Mouse (Mus musculus): ENCODE results near the gene N4bp2l1. TPM values are rescaled to one million over a fixed set of nuclear protein-coding genes. Genes with fewer than 3 reads are reported as not detected.
A peak's percentile ranks its signal among the peaks of the same experiment; 100 is the strongest.

The N4bp2l1 gene
- total RNA-seq, 2 experiments from 2014 or later, result 3.0 to 3.8 TPM

GRCm38 (mm10) chr5:150594649-150595339, 2.2 kb downstream of the N4bp2l1 start:
- peak; percentile 45 for DNase-seq
- no peak for TF ChIP-seq CTCF (IDR thresholded peaks at IDR 0.05)
- peak overlapping the region; percentile 82 for H3K27ac ChIP-seq
- intact Hi-C loops (cut with DNase I), result no loop called here
- H3K4me3 ChIP-seq, result peak overlapping the region; percentile 82

GRCm38 (mm10) chr5:150593756-150594648, 3.0 kb downstream of the N4bp2l1 start:
- Histone ChIP-seq H3K4me3 (peak overlapping the region; percentile 82), H3K27ac (peak overlapping the region; percentile 82)
- intact Hi-C loops (cut with DNase I), result no loop called here
- TF ChIP-seq CTCF (IDR thresholded peaks at IDR 0.05), result no peak
- peak; percentile 67 for DNase-seq

- intact Hi-C loops (cut with DNase I), result no loop called here
- H3K27ac ChIP-seq, result peak overlapping the region; percentile 82
Measured at GRCm38 (mm10) chr5:150592904-150593755, 3.9 kb downstream of the N4bp2l1 start.

GRCm38 (mm10) chr5:150592186-150592903, 4.6 kb downstream of the N4bp2l1 start:
- TF ChIP-seq CTCF (IDR thresholded peaks at IDR 0.05), result no peak
- DNase-seq, result no peak
- H3K4me3 ChIP-seq, result peak overlapping the region; percentile 82
- no peak overlapping the region for H3K27ac ChIP-seq
- intact Hi-C loops (cut with DNase I), result no loop called here

More at GRCm38 (mm10) chr5:150592904-150593755, 3.9 kb downstream of the N4bp2l1 start:
- TF ChIP-seq CTCF (IDR thresholded peaks at IDR 0.05), result no peak
- peak; percentile 54 for DNase-seq
- peak overlapping the region; percentile 82 for H3K4me3 ChIP-seq

- intact Hi-C loops (cut with DNase I), result no loop called here
- Histone ChIP-seq H3K27ac (no peak overlapping the region), H3K4me3 (no peak overlapping the region)
- no peak for TF ChIP-seq CTCF (IDR thresholded peaks at IDR 0.05)
- no peak for DNase-seq
Measured at GRCm38 (mm10) chr5:150589945-150590344, 7.0 kb downstream of the N4bp2l1 start.

- no peak for TF ChIP-seq CTCF (IDR thresholded peaks at IDR 0.05)
- DNase-seq, result no peak
- H3K4me3 ChIP-seq, result no peak overlapping the region
- H3K27ac ChIP-seq, result no peak overlapping the region
- intact Hi-C loops (cut with DNase I), result no loop called here
Measured at GRCm38 (mm10) chr5:150584337-150584729, 12.7 kb downstream of the N4bp2l1 start.

GRCm38 (mm10) chr5:150583622-150584336, 13.2 kb downstream of the N4bp2l1 start:
- TF ChIP-seq CTCF (IDR thresholded peaks at IDR 0.05), result no peak
- Histone ChIP-seq H3K27ac (no peak overlapping the region; the same call in 1 of the 2 replicates), H3K4me3 (no peak overlapping the region)
- DNase-seq, result peak; percentile 77
- intact Hi-C loops (cut with DNase I), result no loop called here

DNA sequence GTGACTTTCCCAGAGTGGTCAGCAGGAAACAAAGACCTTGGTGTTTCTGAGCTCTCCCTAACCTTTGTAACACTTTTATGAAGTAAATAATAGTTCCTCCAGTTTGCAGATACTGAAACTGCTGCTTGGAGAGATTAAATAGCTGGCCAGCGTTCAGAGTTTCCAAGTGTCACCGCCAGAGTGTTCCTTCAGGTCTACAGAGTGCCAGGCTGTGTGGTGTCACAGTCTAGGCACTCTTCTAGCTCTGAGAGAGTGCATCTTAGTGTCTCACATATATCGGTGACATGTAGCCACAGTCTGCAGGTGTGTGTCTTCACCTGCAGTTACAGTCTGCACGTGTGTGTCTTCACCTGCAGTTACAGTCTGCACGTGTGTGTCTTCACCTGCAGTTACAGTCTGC, 13.8 kb downstream of the N4bp2l1 start:
- intact Hi-C loops (cut with DNase I), result no loop called here
- TF ChIP-seq CTCF (IDR thresholded peaks at IDR 0.05), result no peak
- no peak for DNase-seq
- Histone ChIP-seq H3K27ac (no peak overlapping the region; the same call in 1 of the 2 replicates), H3K4me3 (no peak overlapping the region)

- intact Hi-C loops (cut with DNase I), result no loop called here
Measured at GRCm38 (mm10) chr5:150581180-150581579, 15.8 kb downstream of the N4bp2l1 start.

GRCm38 (mm10) chr5:150578613-150579171, 18.3 kb downstream of the N4bp2l1 start:
- Histone ChIP-seq H3K4me3 (no peak overlapping the region), H3K27ac (no peak overlapping the region)
- no peak for TF ChIP-seq CTCF (IDR thresholded peaks at IDR 0.05)
- DNase-seq, result no peak
- intact Hi-C loops (cut with DNase I), result no loop called here

More at GRCm38 (mm10) chr5:150581180-150581579, 15.8 kb downstream of the N4bp2l1 start:
- Histone ChIP-seq H3K4me3 (no peak overlapping the region), H3K27ac (no peak overlapping the region)
- no peak for DNase-seq
- no peak for TF ChIP-seq CTCF (IDR thresholded peaks at IDR 0.05)

- TF ChIP-seq CTCF (IDR thresholded peaks at IDR 0.05), result no peak
- no peak for DNase-seq
Measured at GRCm38 (mm10) chr5:150576832-150577231, 20.2 kb downstream of the N4bp2l1 start.

More at GRCm38 (mm10) chr5:150576832-150577231, 20.2 kb downstream of the N4bp2l1 start:
- Histone ChIP-seq H3K27ac (no peak overlapping the region), H3K4me3 (no peak overlapping the region)
- intact Hi-C loops (cut with DNase I), result no loop called here

All from gastrocnemius, adult 2 months (tissue).